Mouse (Mus musculus) C2C12 (cell line): ENCODE results near the gene Fam83c.

Experiments used
- CEBPB ChIP-seq: IDR thresholded peaks from one replicate; pipeline ENCODE4 v1.6.1; 2011; ENCODE audit warnings: low read depth, mild to moderate bottlenecking, control low read depth, moderate library complexity
- CTCF ChIP-seq: IDR thresholded peaks from one replicate; pipeline ENCODE4 v1.5.1; 2011; ENCODE audit not compliant: control insufficient read depth, insufficient read depth, insufficient read length
- FOSL1 ChIP-seq: IDR thresholded peaks from one replicate; pipeline ENCODE4 v1.8.0; 2011; ENCODE audit warnings: mild to moderate bottlenecking, low read length; ENCODE audit not compliant: poor library complexity, insufficient read depth, severe bottlenecking
- MAX ChIP-seq: IDR thresholded peaks from one replicate; pipeline ENCODE4 v1.6.1; 2011; ENCODE audit warnings: mild to moderate bottlenecking, control low read depth
- MYOD1 ChIP-seq: IDR thresholded peaks from one replicate; pipeline ENCODE4 v1.6.1; 2011; ENCODE audit warnings: low read depth; ENCODE audit not compliant: control insufficient read depth, insufficient read length
- USF1 ChIP-seq: IDR thresholded peaks from one replicate; pipeline ENCODE4 v1.6.1; 2011; ENCODE audit warnings: low read depth, mild to moderate bottlenecking, control low read depth, moderate library complexity

- no peak for TF ChIP-seq CTCF
- TF ChIP-seq MAX: no peak
- no peak for TF ChIP-seq MYOD1
- no peak for TF ChIP-seq FOSL1
- TF ChIP-seq USF1: no peak
- TF ChIP-seq CEBPB: no peak
These were observed 41.8 kb downstream of the Fam83c start for GRCm38 (mm10) chr2:155792899-155793298.
